Mouse (Mus musculus): ENCODE results near the gene Unc13d. TPM values are rescaled to one million over a fixed set of nuclear protein-coding genes. Genes with fewer than 3 reads are reported as not detected.
"Not testable (repeated sequence)": the region's sequence is repeated elsewhere in the genome, so short reads cannot be mapped to it uniquely, and the experiment has no call there.

The Unc13d gene
- polyA plus RNA-seq, 1 experiment, result 2.4 TPM

- Histone ChIP-seq H3K4me1 (ENCODE audit: control insufficient read depth, insufficient read depth, low read length) (peaks cover 49% of the 10 kb centered on the region), H3K27ac (ENCODE audit: insufficient read depth, low read depth, low read length) (peak overlapping the region; percentile 83), H3K36me3 (ENCODE audit: control insufficient read depth, insufficient read depth, low read length) (no peaks in the 10 kb centered on the region), H3K27me3 (replicated peaks; ENCODE audit: control insufficient read depth, insufficient read depth, low read length) (no peaks in the 10 kb centered on the region), H3K4me3 (ENCODE audit: insufficient read depth, low read depth, low read length) (peak overlapping the region; percentile 39)
- 29% methylated on average over 6 of the region's 6 CpGs for WGBS
- peak; percentile 89 for DNase-seq
- no peak for TF ChIP-seq CTCF (conservative IDR thresholded peaks at IDR 0.05; ENCODE audit: insufficient read depth, insufficient read length, low read depth, low read length)
- peak; percentile 54 for TF ChIP-seq POLR2A (IDR thresholded peaks at IDR 0.05; ENCODE audit: low read depth, low read length)
These were observed 22.6 kb upstream of the Unc13d start for GRCm38 (mm10) chr11:116100385-116100784.

GRCm38 (mm10) chr11:116099462-116099861 lies 21.7 kb upstream of the Unc13d start:
- H3K27ac ChIP-seq (ENCODE audit: insufficient read depth, low read depth, low read length), result peak overlapping the region; percentile 95
- H3K4me3 ChIP-seq (ENCODE audit: insufficient read depth, low read depth, low read length), result peak overlapping the region; percentile 52
- no peak for DNase-seq
- H3K36me3 ChIP-seq (ENCODE audit: control insufficient read depth, insufficient read depth, low read length), result no peaks in the 10 kb centered on the region
- peaks cover 43% of the 10 kb centered on the region for H3K4me1 ChIP-seq (ENCODE audit: control insufficient read depth, insufficient read depth, low read length)
- WGBS, result 31% methylated on average over 6 of the region's 6 CpGs
- TF ChIP-seq POLR2A (IDR thresholded peaks at IDR 0.05; ENCODE audit: low read depth, low read length) (no peak), CTCF (conservative IDR thresholded peaks at IDR 0.05; ENCODE audit: insufficient read depth, insufficient read length, low read depth, low read length) (no peak)
- H3K27me3 ChIP-seq (replicated peaks; ENCODE audit: control insufficient read depth, insufficient read depth, low read length), result no peaks in the 10 kb centered on the region

- Histone ChIP-seq H3K4me1 (ENCODE audit: control insufficient read depth, insufficient read depth, low read length) (peaks cover 39% of the 10 kb centered on the region), H3K27ac (ENCODE audit: insufficient read depth, low read depth, low read length) (peak overlapping the region; percentile 95), H3K36me3 (ENCODE audit: control insufficient read depth, insufficient read depth, low read length) (no peaks in the 10 kb centered on the region), H3K4me3 (ENCODE audit: insufficient read depth, low read depth, low read length) (peak overlapping the region; percentile 52), H3K27me3 (replicated peaks; ENCODE audit: control insufficient read depth, insufficient read depth, low read length) (no peaks in the 10 kb centered on the region)
- WGBS, result 13% methylated on average over 14 of the region's 14 CpGs
- TF ChIP-seq POLR2A (IDR thresholded peaks at IDR 0.05; ENCODE audit: low read depth, low read length) (peak; percentile 17), CTCF (conservative IDR thresholded peaks at IDR 0.05; ENCODE audit: insufficient read depth, insufficient read length, low read depth, low read length) (no peak)
- peak; percentile 88 for DNase-seq
These were observed 21.1 kb upstream of the Unc13d start for GRCm38 (mm10) chr11:116098711-116099460.

- peaks cover 24% of the 10 kb centered on the region for H3K4me1 ChIP-seq (ENCODE audit: control insufficient read depth, insufficient read depth, low read length)
- no peaks in the 10 kb centered on the region for H3K36me3 ChIP-seq (ENCODE audit: control insufficient read depth, insufficient read depth, low read length)
- no peak overlapping the region for H3K27ac ChIP-seq (ENCODE audit: insufficient read depth, low read depth, low read length)
- H3K27me3 ChIP-seq (replicated peaks; ENCODE audit: control insufficient read depth, insufficient read depth, low read length), result no peaks in the 10 kb centered on the region
- H3K4me3 ChIP-seq (ENCODE audit: insufficient read depth, low read depth, low read length), result no peak overlapping the region
- no peak for TF ChIP-seq POLR2A (IDR thresholded peaks at IDR 0.05; ENCODE audit: low read depth, low read length)
- TF ChIP-seq CTCF (conservative IDR thresholded peaks at IDR 0.05; ENCODE audit: insufficient read depth, insufficient read length, low read depth, low read length), result peak; percentile 54
- DNase-seq, result peak; percentile 29
- 84% methylated on average over 5 of the region's 5 CpGs for WGBS
These were observed 18.7 kb upstream of the Unc13d start for GRCm38 (mm10) chr11:116096213-116097108.

- Histone ChIP-seq H3K27ac (ENCODE audit: insufficient read depth, low read depth, low read length) (peak overlapping the region; percentile 62), H3K27me3 (replicated peaks; ENCODE audit: control insufficient read depth, insufficient read depth, low read length) (no peaks in the 10 kb centered on the region), H3K36me3 (ENCODE audit: control insufficient read depth, insufficient read depth, low read length) (no peaks in the 10 kb centered on the region), H3K4me3 (ENCODE audit: insufficient read depth, low read depth, low read length) (no peak overlapping the region), H3K4me1 (ENCODE audit: control insufficient read depth, insufficient read depth, low read length) (peaks cover 16% of the 10 kb centered on the region)
- TF ChIP-seq POLR2A (IDR thresholded peaks at IDR 0.05; ENCODE audit: low read depth, low read length), result no peak
- no peak for TF ChIP-seq CTCF (conservative IDR thresholded peaks at IDR 0.05; ENCODE audit: insufficient read depth, insufficient read length, low read depth, low read length)
- DNase-seq, result peak; percentile 92
- 46% methylated on average over 3 of the region's 3 CpGs for WGBS
These were observed 17.8 kb upstream of the Unc13d start for GRCm38 (mm10) chr11:116095573-116095972.

- H3K36me3 ChIP-seq (ENCODE audit: control insufficient read depth, insufficient read depth, low read length), result no peaks in the 10 kb centered on the region
- TF ChIP-seq CTCF (conservative IDR thresholded peaks at IDR 0.05; ENCODE audit: insufficient read depth, insufficient read length, low read depth, low read length) (no peak), POLR2A (IDR thresholded peaks at IDR 0.05; ENCODE audit: low read depth, low read length) (no peak)
- DNase-seq, result peak; percentile 60
- peak overlapping the region; percentile 76 for H3K27ac ChIP-seq (ENCODE audit: insufficient read depth, low read depth, low read length)
- H3K4me3 ChIP-seq (ENCODE audit: insufficient read depth, low read depth, low read length), result no peak overlapping the region
- 48% methylated on average over 16 of the region's 16 CpGs for WGBS
- H3K4me1 ChIP-seq (ENCODE audit: control insufficient read depth, insufficient read depth, low read length), result peaks cover 10% of the 10 kb centered on the region; the same call in 1 of the 2 replicates
- H3K27me3 ChIP-seq (replicated peaks; ENCODE audit: control insufficient read depth, insufficient read depth, low read length), result no peaks in the 10 kb centered on the region
These were observed 16.2 kb upstream of the Unc13d start for GRCm38 (mm10) chr11:116093771-116094565.

- H3K27me3 ChIP-seq (replicated peaks; ENCODE audit: control insufficient read depth, insufficient read depth, low read length); H3K27ac ChIP-seq (ENCODE audit: insufficient read depth, low read depth, low read length); H3K4me1 ChIP-seq (ENCODE audit: control insufficient read depth, insufficient read depth, low read length); H3K36me3 ChIP-seq (ENCODE audit: control insufficient read depth, insufficient read depth, low read length); DNase-seq; H3K4me3 ChIP-seq (ENCODE audit: insufficient read depth, low read depth, low read length): not testable (repeated sequence)
- 86% methylated on average over 6 of the region's 6 CpGs for WGBS
These were observed 15.2 kb upstream of the Unc13d start for GRCm38 (mm10) chr11:116092959-116093358.
